Mouse (Mus musculus) limb, embryonic 11.5 days (tissue): ENCODE data around the gene Catsper1. TPM values are rescaled to one million over a fixed set of nuclear protein-coding genes. Genes with fewer than 3 reads are reported as not detected.

ENCODE experiments used
- polyA plus RNA-seq: library from polyadenylated mRNA; unstranded; fragments of >200 nt; fragmentation: Nextera tagmentation; extraction: Ambion mirVana; gene quantifications from 2 replicates; pipeline ENCODE4 v1.2.1, GENCODE M21; 2014

Catsper1 gene
- polyA plus RNA-seq, 1 experiment from 2014 or later = not detected

Other genes with a start within 250 kb of the Catsper1 start
- 68.5 and 71.2 TPM in 2 replicates for gene Yif1a, start 247.2 kb upstream of the Catsper1 start, polyA plus RNA-seq
- gene Cnih2, start 237.2 kb upstream of the Catsper1 start, polyA plus RNA-seq = 33.8 and 36.3 TPM in 2 replicates
- gene Rab1b, start 228.7 kb upstream of the Catsper1 start, polyA plus RNA-seq = 242 and 244 TPM in 2 replicates
- gene Klc2, start 217.2 kb upstream of the Catsper1 start, polyA plus RNA-seq = 21.2 and 23.8 TPM in 2 replicates
- gene Pacs1, start 62.6 kb upstream of the Catsper1 start, polyA plus RNA-seq = 29.3 and 34.2 TPM in 2 replicates
- 405 and 414 TPM in 2 replicates for gene Sf3b2, start 40.3 kb upstream of the Catsper1 start, polyA plus RNA-seq
- 8.6 and 8.8 TPM in 2 replicates for gene Gal3st3, start 37.4 kb upstream of the Catsper1 start, polyA plus RNA-seq
- 0.64 and 1.2 TPM in 2 replicates for gene Cst6, start 13.8 kb downstream of the Catsper1 start, polyA plus RNA-seq
- 78.9 and 89.3 TPM in 2 replicates for gene Eif1ad, start 31.0 kb downstream of the Catsper1 start, polyA plus RNA-seq
- gene Banf1, start 31.4 kb downstream of the Catsper1 start, polyA plus RNA-seq = 522 and 532 TPM in 2 replicates
- gene Sart1, start 53.0 kb downstream of the Catsper1 start, polyA plus RNA-seq = 87.1 and 92.5 TPM in 2 replicates
- gene Tsga10ip, start 66.8 kb downstream of the Catsper1 start, polyA plus RNA-seq = not detected in 2 replicates
- 216 and 243 TPM in 2 replicates for gene Drap1, start 89.2 kb downstream of the Catsper1 start, polyA plus RNA-seq
- 43.8 and 47.7 TPM in 2 replicates for gene AI837181, start 89.4 kb downstream of the Catsper1 start, polyA plus RNA-seq
- not detected in 2 replicates for gene Fosl1, start 111.8 kb downstream of the Catsper1 start, polyA plus RNA-seq
- 7.9 and 9.2 TPM in 2 replicates for gene Ccdc85b, start 122.2 kb downstream of the Catsper1 start, polyA plus RNA-seq
- 113 and 116 TPM in 2 replicates for gene Fibp, start 124.9 kb downstream of the Catsper1 start, polyA plus RNA-seq
- gene Ctsw, start 132.8 kb downstream of the Catsper1 start, polyA plus RNA-seq = 0.72 and 1.0 TPM in 2 replicates
- 100 and 105 TPM in 2 replicates for gene Efemp2, start 138.2 kb downstream of the Catsper1 start, polyA plus RNA-seq
- gene Mus81, start 152.7 kb downstream of the Catsper1 start, polyA plus RNA-seq = 37.0 and 39.7 TPM in 2 replicates
- gene Cfl1, start 154.7 kb downstream of the Catsper1 start, polyA plus RNA-seq = 3,315 and 3,495 TPM in 2 replicates
- gene 1700020D05Rik, start 168.0 kb downstream of the Catsper1 start, polyA plus RNA-seq = 0.35 TPM in 1 of 2 replicates, not detected in the other
- gene Snx32, start 174.8 kb downstream of the Catsper1 start, polyA plus RNA-seq = 8.6 and 9.0 TPM in 2 replicates
- 0.74 and 0.79 TPM in 2 replicates for gene Ovol1, start 224.9 kb downstream of the Catsper1 start, polyA plus RNA-seq
- gene Ap5b1, start 232.3 kb downstream of the Catsper1 start, polyA plus RNA-seq = 1.2 and 1.4 TPM in 2 replicates